Mouse (Mus musculus) Patski (cell line): ENCODE measurements around the gene Ddias. TPM values are rescaled to one million over a fixed set of nuclear protein-coding genes. Genes with fewer than 3 reads are reported as not detected.

ENCODE experiments used
- ATAC-seq: fragments of 100-300 bp; one replicate; pipeline ENCODE4 v1.8.0; 2021
- CTCF ChIA-PET: fragments of 350-600 bp; sonication (Branson Sonifier 250); formaldehyde crosslinking; loops from one replicate; lab custom pipeline; 2022; ENCODE audit warnings: inconsistent platforms; lab: Charles Lee
- POLR2A ChIA-PET: fragments of 350-600 bp; sonication (Branson Sonifier 250); formaldehyde crosslinking; loops from one replicate; lab custom pipeline; 2022; ENCODE audit warnings: antibody characterized with exemption, inconsistent platforms; lab: Charles Lee
- DNase-seq: peaks from one replicate; pipeline ENCODE4 v3.0.0-alpha.2; 2011; ENCODE audit warnings: low read depth, low spot score
- H3K27me3 ChIP-seq: fragments of 371-371 bp; one replicate; pipeline ENCODE4 v1.5.1; 2021
- CTCF ChIP-seq: fragments of 100-300 bp; IDR thresholded peaks from one replicate; pipeline ENCODE4 v1.5.1; 2021
- in situ Hi-C: fragments of 300-500 bp; cut with MboI; formaldehyde crosslinking; loops from 3 replicates; pipeline ENCODE4 v1.11.1; 2018; ENCODE audit warnings: low pct_unique_long_range_greater_than_20kb, mixed read lengths
- polyA plus RNA-seq: library from polyadenylated mRNA; unstranded; gene quantifications from one replicate; pipeline ENCODE4 v1.2.3, GENCODE M21; 2021

Gene Ddias
- polyA plus RNA-seq, 1 experiment from 2014 or later: 6.5 TPM

- in situ Hi-C loops: no loop called here
- POLR2A ChIA-PET: no interaction called here
- ATAC-seq: no peak
- TF ChIP-seq CTCF: no peak
- CTCF ChIA-PET: interaction anchor here (0.8 kb wide), 1 partner anchor 43 kb away, joined by 3 read pairs; no protein-coding TSS in a partner anchor
- no peaks in the 10 kb centered on the region for H3K27me3 ChIP-seq
- no peak for DNase-seq
Measured at GRCm38 (mm10) chr7:92822409-92823101, 51.5 kb downstream of the Ddias start.

DNA sequence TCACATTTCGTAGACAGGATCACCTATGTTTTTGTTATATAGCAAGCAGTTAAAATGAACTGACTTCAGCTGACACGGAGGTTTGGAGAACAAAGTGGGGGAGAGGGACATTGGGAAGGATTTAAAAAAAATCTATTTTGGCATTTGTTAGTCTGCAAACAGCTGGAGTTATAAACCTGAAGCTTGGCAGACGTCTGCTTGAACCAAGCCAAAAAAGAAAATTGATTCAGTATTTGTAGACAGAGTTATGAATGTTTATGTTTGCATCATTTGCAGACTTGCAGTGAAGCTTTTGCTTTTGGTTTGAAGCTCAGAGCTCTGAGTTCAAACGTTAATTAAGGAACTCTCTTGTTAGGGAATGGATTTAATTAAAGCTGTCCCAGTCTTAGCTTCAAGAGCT lies 52.2 kb downstream of the Ddias start:
- DNase-seq: no peak
- in situ Hi-C loops: no loop called here
- no peaks in the 10 kb centered on the region for H3K27me3 ChIP-seq
- no peak for ATAC-seq
- ChIA-PET POLR2A (no interaction called here), CTCF (interaction anchor here (0.8 kb wide), 1 partner anchor 43 kb away, joined by 3 read pairs; no protein-coding TSS in a partner anchor)
- no peak for TF ChIP-seq CTCF

DNA sequence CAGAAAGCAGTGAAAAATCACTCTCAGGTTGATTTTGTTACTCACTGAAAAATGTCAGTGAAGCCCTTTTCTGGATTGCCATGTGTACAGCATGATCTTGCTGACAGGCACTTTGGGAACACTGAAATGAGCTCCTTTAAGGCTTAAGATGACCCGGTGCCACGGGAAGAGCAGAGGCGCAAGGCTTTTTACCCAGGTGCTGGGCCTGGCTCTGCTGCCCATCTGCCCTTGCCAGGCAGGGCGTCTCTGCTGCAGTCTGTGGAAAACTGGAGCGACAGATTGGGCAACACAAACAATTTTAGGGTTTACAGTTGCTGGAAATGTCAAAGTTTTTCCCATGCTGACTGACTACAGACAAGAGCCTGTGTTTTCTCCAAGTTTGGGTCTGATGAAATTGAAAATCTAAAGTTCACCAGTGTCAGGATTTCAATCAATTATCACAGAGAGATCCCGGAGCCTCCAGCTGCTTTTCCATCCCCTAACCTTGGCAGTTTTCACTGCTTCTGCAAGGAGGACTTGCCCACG lies 53.0 kb downstream of the Ddias start:
- DNase-seq (no peak), ATAC-seq (no peak)
- no peak for TF ChIP-seq CTCF
- ChIA-PET CTCF (interaction anchor here (0.7 to 1.3 kb wide), 2 partner anchors 10 to 123 kb away, joined by 3 read pairs; no protein-coding TSS in a partner anchor), POLR2A (no interaction called here)
- no peaks in the 10 kb centered on the region for H3K27me3 ChIP-seq
- in situ Hi-C loops: no loop called here

DNA sequence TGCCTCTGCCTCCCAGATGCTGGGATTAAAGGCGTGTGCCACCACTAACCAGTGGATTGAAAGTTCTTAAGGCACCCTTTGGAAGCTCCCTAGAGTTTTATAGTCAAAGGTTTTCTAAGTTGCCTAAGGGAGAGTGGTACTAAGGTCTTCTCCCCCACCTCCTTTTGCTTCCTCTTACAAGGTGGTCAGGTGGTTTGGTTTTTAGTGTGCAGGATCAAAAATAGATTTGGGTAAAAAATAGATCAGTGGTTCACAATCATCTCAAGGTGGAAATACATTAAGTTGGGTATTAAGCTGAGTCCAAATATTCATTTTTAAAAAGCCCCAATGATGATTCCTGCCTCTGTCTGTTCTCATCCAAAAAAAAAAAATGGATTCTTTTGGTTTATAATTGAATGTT lies 53.6 kb downstream of the Ddias start:
- H3K27me3 ChIP-seq: no peaks in the 10 kb centered on the region
- TF ChIP-seq CTCF: no peak
- no peak for DNase-seq
- ATAC-seq: no peak
- ChIA-PET CTCF (interaction anchor here (0.7 to 1.3 kb wide), 3 partner anchors 11 to 123 kb away, joined by 3 read pairs; no protein-coding TSS in a partner anchor), POLR2A (no interaction called here)
- in situ Hi-C loops: no loop called here

DNA sequence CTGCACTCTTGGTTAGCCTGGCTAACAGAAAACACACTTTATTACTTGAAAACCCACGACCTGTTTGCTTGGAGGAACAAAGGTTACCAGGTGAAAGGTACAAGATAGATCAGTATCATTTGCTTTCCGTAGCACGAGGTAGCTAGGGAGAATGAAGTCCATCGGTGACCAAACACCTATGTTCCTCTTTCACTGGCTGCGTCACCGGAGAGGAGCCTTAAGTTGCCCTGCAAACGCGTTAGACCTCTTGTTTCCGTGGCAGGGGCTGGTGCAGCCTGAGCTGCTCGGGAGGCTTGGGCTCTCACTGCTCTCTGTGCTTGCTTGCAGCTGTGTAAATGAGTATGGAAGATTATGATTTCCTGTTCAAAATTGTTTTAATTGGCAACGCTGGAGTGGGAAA lies 54.4 kb downstream of the Ddias start:
- ChIA-PET POLR2A (no interaction called here), CTCF (interaction anchor here (1.1 to 1.3 kb wide), 2 partner anchors 14 to 122 kb away, joined by 3 read pairs; no protein-coding TSS in a partner anchor)
- ATAC-seq (no peak), DNase-seq (no peak)
- no peaks in the 10 kb centered on the region for H3K27me3 ChIP-seq
- no peak for TF ChIP-seq CTCF
- in situ Hi-C loops: no loop called here

GRCm38 (mm10) chr7:92817886-92818285 lies 56.2 kb downstream of the Ddias start:
- H3K27me3 ChIP-seq: no peaks in the 10 kb centered on the region
- ATAC-seq (no peak), DNase-seq (no peak)
- CTCF ChIA-PET: interaction anchor here (1.3 kb wide), 1 partner anchor 11 kb away, joined by 3 read pairs; no protein-coding TSS in a partner anchor
- POLR2A ChIA-PET: no interaction called here
- in situ Hi-C loops: no loop called here
- TF ChIP-seq CTCF: no peak

- DNase-seq: no peak
- POLR2A ChIA-PET: no interaction called here
- ATAC-seq: no peak
- H3K27me3 ChIP-seq: no peaks in the 10 kb centered on the region
- in situ Hi-C loops: no loop called here
- TF ChIP-seq CTCF: no peak
- CTCF ChIA-PET: interaction anchor here (1.3 kb wide), 1 partner anchor 12 kb away, joined by 3 read pairs; no protein-coding TSS in a partner anchor
Measured at GRCm38 (mm10) chr7:92817242-92817641, 56.8 kb downstream of the Ddias start.

GRCm38 (mm10) chr7:92811667-92812279 lies 62.3 kb downstream of the Ddias start:
- CTCF ChIA-PET: no interaction called here
- DNase-seq (no peak), ATAC-seq (no peak)
- in situ Hi-C loops: no loop called here
- POLR2A ChIA-PET: no interaction called here
- no peaks in the 10 kb centered on the region for H3K27me3 ChIP-seq
- TF ChIP-seq CTCF: no peak

Other genes starting within 250 kb of the Ddias start
- 13.7 TPM for gene Ankrd42, start 237.1 kb downstream of the Ddias start, polyA plus RNA-seq
- 26.3 TPM for gene Pcf11, start 204.3 kb downstream of the Ddias start, polyA plus RNA-seq
- 9.8 TPM for gene Rab30, start 132.6 kb downstream of the Ddias start, polyA plus RNA-seq
- gene Prcp, start 223 bp upstream of the Ddias start, polyA plus RNA-seq: 8.8 TPM
- not detected for gene Fam181b, start 205.6 kb upstream of the Ddias start, polyA plus RNA-seq